Mouse (Mus musculus): ENCODE data around the gene Gm28051. TPM values are rescaled to one million over a fixed set of nuclear protein-coding genes. Genes with fewer than 3 reads are reported as not detected.
A peak's percentile ranks its signal among the peaks of the same experiment; 100 is the strongest.

Gene Gm28051
- polyA plus RNA-seq (2012; rRNA removed): not detected in 2 replicates

DNA sequence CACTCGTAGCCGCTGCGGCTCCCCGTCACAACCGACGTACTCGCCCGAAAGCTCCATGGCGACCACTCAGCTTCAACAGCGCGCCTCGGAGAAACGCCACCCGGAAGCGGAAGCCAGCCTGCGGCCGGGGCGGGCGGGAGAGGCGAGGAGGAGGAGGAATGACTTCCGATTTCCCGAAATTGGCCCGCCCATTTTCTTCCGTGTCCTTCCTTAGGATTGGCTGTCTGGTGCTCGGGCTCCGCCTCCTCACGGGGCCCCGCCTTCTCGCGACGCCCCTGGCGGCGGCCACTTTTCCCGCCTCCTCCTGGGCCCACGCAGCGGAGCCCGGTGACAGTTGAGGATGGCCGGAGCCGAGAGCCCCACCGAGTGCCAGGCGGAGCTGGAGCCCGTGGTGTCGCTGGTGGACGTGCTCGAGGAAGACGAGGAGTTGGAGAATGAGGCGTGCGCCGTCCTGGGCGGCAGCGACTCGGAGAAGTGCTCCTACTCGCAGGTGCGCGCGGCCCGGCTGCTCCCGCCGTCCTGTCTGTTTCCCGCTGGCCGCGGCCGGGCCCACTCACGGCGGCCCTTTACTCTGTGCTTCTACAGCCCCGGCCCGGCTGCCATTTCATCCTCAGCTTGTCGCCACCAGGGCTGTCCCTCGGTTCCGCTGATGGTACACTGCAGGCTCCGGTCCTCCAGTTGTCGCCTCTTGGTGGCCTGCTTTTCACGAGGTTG, at the start of gene Gm28051, which contains the start of the genes Gon7 and Ubr7:
TSS of gene Gm28051 (minus strand) at position 77 of the 714 bp plus-strand sequence.
TSS of gene Gon7 (minus strand) at position 115 of the 714 bp plus-strand sequence.
TSS of gene Ubr7 (plus strand) at position 279 of the 714 bp plus-strand sequence.
- DNase-seq (ENCODE audit: low read depth, low spot score): peak; percentile 87

DNA sequence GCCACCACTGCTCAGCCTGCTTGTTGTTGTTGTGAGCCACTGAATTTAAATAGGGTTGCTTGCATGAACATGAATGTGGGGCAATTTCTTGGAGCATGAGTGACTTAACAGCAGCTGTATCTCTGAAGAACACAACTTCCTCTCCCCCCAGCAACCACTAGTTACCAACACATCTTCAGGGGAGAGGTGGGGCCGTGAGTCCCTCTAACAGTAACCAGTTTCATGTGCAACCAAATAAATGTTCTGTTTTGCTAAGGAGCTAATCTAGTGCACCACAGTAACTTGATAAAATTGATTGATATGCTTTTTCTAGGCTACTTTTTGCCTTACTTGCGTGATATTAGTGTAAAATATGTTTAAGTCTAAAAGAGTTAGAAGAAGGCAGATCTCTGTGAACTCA, 42.0 kb upstream of the Gm28051 start:
- WGBS: 94% methylated on average over 2 of the region's 2 CpGs
- no peak for DNase-seq (ENCODE audit: low read depth, low spot score)

More for the DNA sequence above, at the start of gene Gm28051, which contains the start of the genes Gon7 and Ubr7:
- under 1% methylated on average over 73 of the region's 73 CpGs for WGBS

DNA sequence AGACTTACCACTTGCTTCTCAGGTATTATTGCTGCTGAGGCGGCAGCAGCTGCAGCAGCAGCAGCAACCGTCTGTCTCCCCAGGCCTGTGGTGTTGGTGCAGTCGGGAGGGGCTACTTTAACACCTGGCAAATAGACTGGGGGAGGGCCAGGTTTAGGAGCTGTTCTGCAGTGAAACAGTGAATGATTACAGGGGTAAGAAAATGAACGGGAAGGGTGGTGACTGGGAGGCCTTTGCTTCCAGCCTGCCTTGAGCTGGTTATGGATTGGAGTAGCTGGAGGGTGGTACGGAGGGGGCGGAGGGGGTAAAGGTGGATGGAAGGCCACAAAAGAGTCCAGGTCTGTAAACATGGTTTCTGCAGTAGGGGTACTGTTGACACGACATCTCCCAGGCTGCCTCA, 30.4 kb upstream of the Gm28051 start:
- WGBS: 71% methylated on average over 7 of the region's 7 CpGs
- no peak for DNase-seq (ENCODE audit: low read depth, low spot score)

DNA sequence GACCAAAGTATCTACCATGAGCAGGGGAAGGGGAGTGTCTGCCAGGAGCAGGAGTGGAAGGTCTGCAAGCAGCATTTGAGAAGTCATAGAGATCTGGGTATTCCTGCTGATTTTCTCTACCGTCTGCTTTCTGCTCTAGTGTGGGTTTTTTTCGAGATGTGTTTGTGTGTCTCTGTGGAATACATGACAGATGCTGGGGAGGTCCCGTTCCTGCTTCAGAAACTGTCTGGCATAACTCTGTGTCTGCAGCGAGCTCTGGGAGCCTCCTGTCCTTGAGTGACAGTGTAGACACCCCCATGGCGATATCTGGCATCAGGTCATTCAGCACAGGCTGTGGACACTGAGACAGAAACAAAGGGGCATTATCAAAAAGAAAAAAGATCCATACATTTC, 28.0 kb upstream of the Gm28051 start:
- 89% methylated on average over 5 of the region's 5 CpGs for WGBS
- no peak for DNase-seq (ENCODE audit: low read depth, low spot score)

DNA sequence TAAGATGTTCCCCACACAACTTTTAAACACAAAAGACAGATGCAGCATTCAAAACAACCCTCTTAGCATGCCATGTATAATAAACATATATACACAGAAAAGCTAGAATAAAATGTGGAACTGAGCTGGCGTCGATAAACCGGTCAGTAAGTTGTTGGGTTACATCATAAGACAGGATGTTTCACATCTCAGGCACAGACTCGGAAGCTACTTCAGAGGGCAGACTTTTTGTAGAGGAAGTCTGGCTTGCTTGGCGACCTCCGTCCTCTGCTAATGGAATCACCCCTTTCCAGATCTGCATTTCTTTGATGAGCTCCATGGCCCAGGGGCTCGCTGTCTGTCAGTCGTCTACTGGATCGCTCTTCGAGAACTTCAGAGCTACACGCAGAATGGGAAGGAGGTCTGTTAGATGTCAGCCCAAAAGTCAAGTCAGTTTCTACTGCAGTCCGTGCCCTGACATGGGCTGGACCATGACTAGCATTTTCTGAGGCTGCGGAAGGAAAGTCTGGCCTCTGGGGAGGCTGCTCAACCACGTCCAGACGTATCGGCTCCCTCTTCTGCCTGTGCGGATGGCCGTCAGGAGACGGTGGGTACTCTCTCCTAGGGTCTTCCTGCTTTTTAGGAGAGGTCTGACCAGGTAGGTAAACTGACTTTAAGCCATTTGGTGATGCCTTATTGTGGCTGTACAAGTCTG, 27.5 kb upstream of the Gm28051 start:
- WGBS: 88% methylated on average over 19 of the region's 19 CpGs
- DNase-seq (ENCODE audit: low read depth, low spot score): no peak

DNA sequence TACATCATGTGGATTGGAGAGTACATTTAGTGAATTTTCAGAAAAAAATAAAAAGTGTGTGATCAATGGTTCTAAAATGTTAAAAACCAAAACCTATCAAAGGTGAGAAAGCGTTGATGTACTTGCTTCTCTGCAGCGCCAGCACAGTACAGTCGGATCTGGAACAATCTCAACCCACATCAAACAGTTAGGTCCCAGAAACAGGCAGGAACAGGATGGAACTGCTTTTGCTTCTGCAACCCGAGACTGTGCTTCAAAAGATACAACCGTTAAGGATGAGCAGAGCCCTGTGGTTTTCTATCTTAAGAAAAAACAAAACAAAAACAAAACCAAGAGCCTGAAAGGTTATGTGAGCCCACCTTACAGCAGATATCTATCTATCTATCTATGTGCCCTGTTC, 25.3 kb upstream of the Gm28051 start:
- DNase-seq (ENCODE audit: low read depth, low spot score): no peak

DNA sequence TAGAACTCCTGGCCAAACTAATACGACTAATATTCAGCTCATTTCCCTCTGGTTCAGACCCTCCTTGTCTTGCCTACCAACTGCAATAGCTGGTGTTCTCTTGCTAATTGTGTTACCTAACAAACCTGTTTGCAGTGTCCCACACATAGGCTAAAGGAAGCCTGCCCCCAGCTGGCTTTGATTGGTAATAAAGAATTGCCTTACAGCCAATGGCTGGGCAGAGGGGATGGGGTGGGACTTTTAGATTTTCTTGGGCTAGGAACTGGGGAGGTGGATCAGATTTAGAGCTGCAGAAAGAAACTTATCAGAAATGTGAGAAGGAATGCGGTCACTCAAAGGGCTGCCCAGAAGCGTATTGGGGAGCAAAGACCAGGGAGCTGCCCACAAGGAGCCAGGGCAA, 21.9 kb upstream of the Gm28051 start:
- WGBS: 71% methylated on average over 3 of the region's 3 CpGs
- no peak for DNase-seq (ENCODE audit: low read depth, low spot score)

More for the DNA sequence above, 25.3 kb upstream of the Gm28051 start:
- 90% methylated on average over 5 of the region's 5 CpGs for WGBS

DNA sequence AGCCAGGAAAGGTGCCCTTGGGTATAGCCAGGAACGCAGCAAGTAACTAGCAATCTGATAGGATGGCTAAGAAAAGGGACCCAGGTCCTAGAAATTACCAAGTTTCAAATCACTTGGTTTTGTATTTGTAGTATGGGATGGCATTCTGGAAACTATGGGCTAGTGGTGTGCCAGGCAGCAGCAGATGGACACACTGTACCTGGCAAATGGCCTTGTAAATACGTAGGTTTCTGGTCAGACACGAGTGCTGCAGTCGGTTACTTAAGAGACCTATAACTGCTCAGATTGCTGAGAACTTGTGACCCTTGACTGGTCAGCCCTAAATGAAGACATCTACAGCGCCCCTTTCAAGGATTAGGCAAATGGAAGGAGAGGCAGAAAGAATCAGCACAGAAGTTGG, 20.6 kb upstream of the Gm28051 start:
- 83% methylated on average over 5 of the region's 5 CpGs for WGBS
- no peak for DNase-seq (ENCODE audit: low read depth, low spot score)

DNA sequence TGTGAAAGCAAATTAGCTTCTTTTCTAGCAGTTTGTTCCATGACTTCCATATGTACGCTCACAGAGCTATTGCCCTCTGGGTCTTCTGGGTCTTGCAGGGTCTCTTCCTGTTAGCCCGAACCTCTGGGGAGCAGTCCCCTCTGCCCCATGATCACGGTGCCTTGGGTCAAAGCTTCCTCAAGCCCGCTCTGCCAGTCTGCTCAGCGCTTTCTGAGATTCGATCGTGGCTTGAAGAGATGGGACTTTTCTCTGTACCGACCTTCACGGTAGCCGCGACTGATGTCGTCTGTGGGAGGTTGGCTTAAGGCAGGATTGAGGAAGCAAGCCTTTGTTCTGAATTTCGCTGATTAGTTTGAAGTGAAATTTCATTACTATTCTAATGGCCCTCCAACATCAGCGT, 18.5 kb upstream of the Gm28051 start:
- 94% methylated on average over 14 of the region's 14 CpGs for WGBS
- no peak for DNase-seq (ENCODE audit: low read depth, low spot score)

DNA sequence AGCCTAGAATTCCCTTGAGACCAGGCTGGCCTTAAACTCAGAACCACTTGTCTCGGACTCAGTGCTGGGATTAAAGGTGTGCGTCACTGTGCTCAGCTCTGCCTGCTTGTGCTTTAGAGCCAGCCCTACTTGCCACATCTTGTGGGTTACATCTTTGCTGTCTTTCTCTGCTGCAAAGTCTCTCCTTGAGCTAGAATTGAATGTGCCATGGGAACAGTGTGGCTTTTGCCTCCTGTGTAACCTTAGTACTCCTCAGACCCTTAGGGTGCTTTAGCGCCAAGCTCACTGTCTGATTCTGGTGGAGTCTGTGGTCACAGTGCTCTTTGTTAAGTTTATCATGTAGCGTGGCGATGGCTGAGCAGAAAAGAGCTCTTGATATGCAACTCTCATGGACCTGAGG, 15.1 kb upstream of the Gm28051 start:
- no peak for DNase-seq (ENCODE audit: low read depth, low spot score)
- 94% methylated on average over 5 of the region's 5 CpGs for WGBS

DNA sequence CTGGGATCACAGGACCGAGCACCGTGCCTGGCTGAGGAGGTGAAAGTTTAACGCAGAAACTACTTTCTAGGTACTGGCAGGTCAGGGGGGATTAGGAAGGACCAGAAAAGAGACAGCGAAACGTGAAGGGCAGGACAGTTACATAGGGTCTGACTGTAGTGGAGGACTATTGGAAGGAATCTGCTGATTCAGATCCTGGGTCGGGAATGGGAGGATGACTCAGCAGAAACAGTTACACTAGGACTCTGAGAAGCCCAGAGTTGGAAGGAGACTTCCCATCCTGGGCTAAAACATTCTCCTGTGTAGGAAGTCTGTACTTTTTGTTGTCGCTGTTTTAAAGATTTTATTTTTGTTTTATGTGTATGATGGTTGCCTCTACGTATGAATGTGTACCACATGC, 14.0 kb upstream of the Gm28051 start:
- no peak for DNase-seq (ENCODE audit: low read depth, low spot score)
- WGBS: 96% methylated on average over 8 of the region's 8 CpGs

DNA sequence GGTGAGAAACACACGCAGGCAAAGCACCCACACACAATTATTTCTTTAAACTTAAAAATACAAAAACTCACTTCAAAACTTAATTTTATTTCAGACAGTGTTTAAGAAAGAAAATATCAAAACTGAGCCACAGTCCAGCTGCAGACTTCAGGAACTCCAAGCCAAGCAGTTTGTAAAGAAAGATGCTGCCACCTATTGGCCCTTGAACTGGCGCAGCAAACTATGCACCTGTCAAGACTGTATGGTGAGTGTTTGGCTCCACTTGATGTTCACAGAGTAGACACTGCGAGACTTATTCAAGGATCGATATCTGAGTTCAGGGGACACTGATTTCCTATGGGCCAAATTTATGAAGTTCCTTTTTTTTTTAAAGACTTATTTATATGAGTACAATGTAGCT, 11.4 kb upstream of the Gm28051 start:
- no peak for DNase-seq (ENCODE audit: low read depth, low spot score)
- WGBS: 91% methylated on average over 4 of the region's 4 CpGs

DNA sequence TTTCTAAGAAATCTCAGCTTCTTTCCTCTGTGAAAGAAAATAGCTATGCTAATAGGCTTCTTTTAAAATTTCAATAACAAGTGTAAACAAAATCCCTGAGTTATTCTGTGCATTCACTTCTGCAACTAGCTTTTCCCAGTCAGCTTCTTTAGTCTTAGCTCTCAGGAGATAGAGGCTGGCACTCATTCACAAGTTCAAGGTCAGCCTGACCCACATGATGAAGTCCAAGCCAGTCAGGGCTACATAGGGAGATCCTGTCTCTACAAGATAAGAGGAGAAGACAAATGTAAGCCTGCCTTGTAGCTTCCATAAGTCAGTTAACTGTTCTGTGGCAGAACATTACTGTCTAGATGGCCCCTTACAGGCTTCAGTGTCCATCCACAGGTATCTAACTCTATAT, 6.1 kb upstream of the Gm28051 start:
- no peak for DNase-seq (ENCODE audit: low read depth, low spot score)

DNA sequence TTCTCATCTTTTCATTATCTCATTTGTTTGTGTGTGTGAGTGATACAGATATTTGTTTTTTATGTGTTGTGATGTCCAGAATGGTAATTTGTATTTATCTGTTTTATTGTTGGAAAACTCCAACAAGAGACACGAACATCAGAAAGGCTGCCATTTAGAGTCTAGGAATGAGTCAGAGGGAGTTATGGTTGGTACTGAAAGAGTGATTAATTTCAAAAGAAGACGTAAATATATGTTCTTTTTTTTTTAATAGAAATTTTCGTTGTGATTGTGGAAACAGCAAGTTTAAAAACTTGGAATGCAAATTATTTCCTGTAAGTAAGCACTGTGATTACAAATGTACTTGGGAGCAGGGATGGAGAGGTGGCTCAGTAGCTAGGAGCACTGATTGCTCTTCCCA, 4.1 kb upstream of the Gm28051 start:
- 79% methylated on average over 3 of the region's 3 CpGs for WGBS
- DNase-seq (ENCODE audit: low read depth, low spot score): no peak

DNA sequence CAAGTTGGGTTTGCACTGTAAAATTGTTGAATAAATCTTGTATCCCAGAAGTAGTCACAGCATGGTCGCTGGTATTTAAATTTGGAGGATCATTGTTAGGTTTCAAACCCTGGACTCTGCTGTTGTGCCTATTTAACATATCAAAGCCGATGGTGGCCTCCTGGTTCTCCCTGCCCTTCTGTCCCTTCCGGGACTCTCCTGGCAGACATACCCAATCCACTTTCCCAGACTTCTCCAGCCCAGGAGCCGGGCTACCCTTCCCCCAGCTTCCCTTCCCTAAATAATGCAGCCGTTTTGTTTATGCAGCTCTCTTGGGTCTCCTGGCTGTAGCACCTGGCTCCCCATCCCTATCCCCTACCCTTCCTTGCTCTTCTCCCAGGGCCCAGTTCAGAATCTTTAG, 1.4 kb upstream of the Gm28051 start:
- DNase-seq (ENCODE audit: low read depth, low spot score): no peak
- 3% methylated on average over 5 of the region's 5 CpGs for WGBS

DNA sequence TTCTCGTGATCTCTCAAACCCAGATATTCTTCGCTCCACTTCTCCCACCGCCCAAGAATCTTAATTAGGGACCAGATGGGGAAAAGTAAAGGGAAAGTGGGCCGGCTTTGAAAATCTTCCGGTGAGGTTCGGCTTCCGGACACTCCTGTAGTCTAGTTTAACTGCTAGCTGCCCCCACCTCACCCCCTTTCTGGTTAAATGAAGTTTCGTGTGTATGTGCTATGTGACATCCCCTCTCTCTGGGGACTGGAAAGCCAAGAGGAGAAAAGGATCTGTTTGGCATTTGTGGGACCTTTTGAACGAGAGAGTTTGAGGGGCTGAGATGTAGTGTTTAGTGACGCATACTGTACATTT, 815 bp upstream of the Gm28051 start, which contains the start of gene Gm20604:
TSS of gene Gm20604 (minus strand) at position 270 of the 354 bp plus-strand sequence.
- no peak for DNase-seq (ENCODE audit: low read depth, low spot score)
- under 1% methylated on average over 10 of the region's 10 CpGs for WGBS

DNA sequence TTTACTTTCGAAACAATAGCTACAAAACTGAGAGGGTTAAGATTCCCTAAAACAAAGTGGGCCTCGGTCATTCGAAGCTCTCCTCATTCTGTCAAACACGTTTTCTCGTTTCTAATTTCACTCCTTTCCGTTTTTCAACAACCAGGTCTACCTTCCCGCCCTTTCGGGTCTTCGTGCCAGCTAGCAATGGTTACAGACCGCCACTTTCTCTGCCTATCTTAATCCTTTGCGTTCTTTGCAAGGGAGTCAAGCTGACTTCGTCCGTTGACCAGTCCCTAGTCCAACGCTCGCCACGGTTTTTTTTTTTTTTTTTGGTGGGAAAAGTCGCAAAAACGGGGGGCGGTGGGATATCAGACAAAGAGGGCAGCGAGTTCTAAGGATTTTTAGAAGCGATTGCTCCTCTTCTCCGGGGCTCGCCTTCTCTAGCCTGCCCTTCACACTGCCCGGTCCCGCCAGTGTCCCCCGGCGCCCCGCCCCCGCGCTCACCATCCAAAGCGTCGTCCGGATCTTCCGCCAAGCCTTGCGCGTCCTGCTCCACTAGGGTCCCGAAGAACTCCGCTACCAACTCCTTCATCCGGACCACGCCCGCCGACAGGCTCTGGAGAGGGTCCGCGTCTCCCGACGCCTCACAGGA, 393 bp downstream of the Gm28051 start:
- no peak for DNase-seq (ENCODE audit: low read depth, low spot score)
- WGBS: 2% methylated on average over 46 of the region's 46 CpGs

DNA sequence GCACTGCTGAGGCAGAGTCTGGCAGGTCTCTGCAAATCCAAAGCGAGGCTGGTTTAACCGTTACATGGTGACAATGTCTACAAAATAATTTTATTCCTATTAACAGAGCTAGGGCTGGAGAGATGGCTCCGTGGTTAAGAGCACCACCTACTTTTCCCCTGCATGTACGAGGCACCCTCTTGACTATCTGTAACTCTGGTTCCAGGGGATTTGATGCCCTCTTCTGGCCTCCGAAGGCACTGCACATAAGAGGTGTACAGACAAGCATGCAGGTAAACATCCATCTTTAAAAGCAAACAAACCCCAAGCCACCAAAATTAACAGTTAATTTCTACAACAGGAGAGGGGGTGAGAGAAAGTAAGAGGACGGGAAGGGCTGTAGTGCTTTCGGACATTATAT, 1.3 kb downstream of the Gm28051 start:
- no peak for DNase-seq (ENCODE audit: low read depth, low spot score)
- 69% methylated on average over 7 of the region's 7 CpGs for WGBS

DNA sequence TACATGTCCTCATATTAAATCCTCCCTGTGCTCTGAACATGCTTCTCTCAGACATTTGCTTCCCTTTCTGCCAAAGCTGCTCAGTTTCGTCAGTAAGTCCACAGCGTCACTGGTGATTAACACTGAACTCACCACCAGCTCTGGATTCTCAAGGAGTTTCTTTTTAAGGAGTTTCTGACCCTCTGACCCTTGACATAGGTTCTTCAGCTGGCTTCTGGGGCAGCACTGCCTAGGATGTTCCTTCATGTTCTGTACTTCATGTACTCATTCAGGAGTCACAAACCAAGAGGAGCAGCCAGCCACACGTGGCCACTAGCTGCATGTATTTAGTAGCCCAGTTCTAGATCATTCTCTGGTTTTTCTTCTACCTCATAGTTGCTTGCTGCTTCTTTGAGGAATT, 9.3 kb downstream of the Gm28051 start:
- no peak for DNase-seq (ENCODE audit: low read depth, low spot score)
- 72% methylated on average over 3 of the region's 3 CpGs for WGBS

DNA sequence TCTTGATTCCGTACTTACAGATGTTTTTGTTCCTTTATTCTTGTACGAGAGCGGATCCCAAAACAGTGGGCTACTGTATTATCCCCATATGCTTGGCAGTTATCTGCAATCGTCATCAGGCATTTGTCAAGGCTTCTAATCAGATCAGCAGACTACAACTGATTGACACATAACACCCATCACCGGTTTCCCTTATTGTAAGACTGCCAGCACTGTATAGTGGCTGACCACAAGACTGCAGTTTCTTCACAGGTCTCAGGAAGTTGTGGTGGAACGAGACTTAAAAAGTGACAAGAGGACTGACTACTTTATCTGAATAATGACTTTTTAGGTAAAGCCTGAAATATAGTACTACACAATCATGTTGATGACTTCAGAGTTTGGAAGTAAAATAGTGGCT, 12.7 kb downstream of the Gm28051 start:
- WGBS: 51% methylated on average over 6 of the region's 6 CpGs
- no peak for DNase-seq (ENCODE audit: low read depth, low spot score)
